Mouse (Mus musculus): ENCODE results near the gene Phc2. TPM values are rescaled to one million over a fixed set of nuclear protein-coding genes. Genes with fewer than 3 reads are reported as not detected.

Gene Phc2
- polyA plus RNA-seq, 1 experiment: 126 TPM

DNA sequence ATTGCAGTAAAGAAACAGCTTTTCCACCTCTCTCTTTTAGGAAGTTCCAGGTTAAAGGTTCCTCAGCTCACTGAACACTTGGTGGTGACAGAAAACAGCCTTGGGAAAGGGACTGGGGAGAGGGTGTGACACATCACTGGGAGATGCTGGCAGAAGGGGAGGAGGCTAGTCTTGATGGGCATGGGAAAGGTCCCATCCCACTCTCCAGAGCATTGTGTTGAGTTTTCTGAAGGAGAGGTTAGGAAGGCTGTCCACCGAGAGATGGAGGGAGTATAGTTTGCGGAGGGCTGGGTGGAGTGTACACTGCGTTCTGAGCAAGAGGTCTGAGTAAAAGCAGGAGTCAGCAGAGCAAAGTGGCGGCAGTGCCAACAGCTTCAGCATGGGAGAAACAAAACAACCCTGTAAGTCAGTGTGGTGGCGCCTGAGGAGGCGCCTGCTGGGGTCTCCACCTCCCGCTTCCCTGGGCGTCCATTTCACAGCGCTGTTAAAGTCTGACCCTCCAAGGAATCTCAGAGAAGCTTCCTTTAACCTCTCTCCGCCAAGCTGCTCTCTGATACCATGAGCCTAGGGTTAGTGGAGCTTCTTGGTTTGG is 88.0 kb downstream of the Phc2 start:
- DNase-seq: no peak
- TF ChIP-seq POLR2A (IDR thresholded peaks at IDR 0.05; ENCODE audit: borderline replicate concordance, extremely low read depth, low read depth, low read length) (no peak), CTCF (IDR thresholded peaks at IDR 0.05; ENCODE audit: insufficient read depth, low read length) (no peak)
- 57% methylated on average over 10 of the region's 10 CpGs for WGBS
- Histone ChIP-seq H3K4me3 (replicated peaks; ENCODE audit: extremely low read depth, low read depth, low read length) (no peak overlapping the region), H3K4me1 (ENCODE audit: control insufficient read depth, insufficient read depth, low read length) (peaks cover 15% of the 10 kb centered on the region)

DNA sequence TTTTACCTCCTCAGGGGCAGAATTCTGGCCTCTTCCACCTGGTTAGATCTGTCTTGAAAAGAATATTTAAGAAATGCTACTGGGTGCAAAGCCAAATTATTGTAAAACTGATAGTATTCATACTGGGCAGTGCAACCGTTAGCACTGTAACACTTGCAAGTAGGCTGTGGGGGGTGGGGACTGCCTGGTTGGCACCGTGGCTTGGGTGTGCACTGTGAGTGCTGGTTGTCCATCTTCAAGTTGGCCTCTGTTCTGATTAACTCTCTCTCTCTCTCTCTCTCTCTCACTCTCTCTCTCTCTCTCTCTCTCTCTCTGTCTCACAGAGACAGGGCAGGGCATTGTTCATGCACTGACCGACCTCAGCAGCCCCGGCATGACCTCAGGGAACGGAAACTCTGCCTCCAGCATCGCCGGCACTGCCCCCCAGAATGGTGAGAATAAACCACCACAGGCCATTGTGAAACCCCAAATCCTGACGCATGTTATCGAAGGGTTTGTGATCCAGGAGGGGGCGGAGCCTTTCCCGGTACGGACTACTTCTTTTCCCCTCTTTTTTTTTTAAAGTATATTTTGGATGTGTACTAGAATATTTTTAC is 88.6 kb downstream of the Phc2 start:
- H3K4me1 ChIP-seq (ENCODE audit: control insufficient read depth, insufficient read depth, low read length): peaks cover 11% of the 10 kb centered on the region; the same call in 1 of the 2 replicates
- DNase-seq: no peak
- TF ChIP-seq CTCF (IDR thresholded peaks at IDR 0.05; ENCODE audit: insufficient read depth, low read length) (no peak), POLR2A (IDR thresholded peaks at IDR 0.05; ENCODE audit: borderline replicate concordance, extremely low read depth, low read depth, low read length) (no peak)
- no peak overlapping the region for H3K4me3 ChIP-seq (replicated peaks; ENCODE audit: extremely low read depth, low read depth, low read length)
- WGBS: 42% methylated on average over 12 of the region's 12 CpGs

DNA sequence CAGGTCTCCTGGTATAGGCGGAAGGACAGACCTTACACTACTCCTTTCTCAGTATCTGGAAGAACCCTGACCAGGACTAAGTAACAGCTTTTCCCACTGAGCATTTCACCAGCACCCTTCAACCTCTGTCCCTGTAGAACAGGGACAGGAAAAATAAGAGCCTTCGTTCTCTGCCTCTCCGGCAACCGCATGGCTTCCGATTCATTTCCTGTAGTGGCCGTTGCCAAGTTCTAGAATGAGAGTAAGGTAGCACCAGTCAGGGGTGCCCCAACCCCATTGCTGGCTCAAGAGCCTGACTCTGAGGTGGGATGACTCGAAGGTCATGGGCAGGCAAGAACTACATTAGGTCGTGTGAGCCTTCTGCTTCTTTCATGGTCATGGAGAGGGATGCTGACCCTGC is 90.7 kb downstream of the Phc2 start:
- H3K4me3 ChIP-seq (replicated peaks; ENCODE audit: extremely low read depth, low read depth, low read length): no peak overlapping the region
- TF ChIP-seq POLR2A (IDR thresholded peaks at IDR 0.05; ENCODE audit: borderline replicate concordance, extremely low read depth, low read depth, low read length) (no peak), CTCF (IDR thresholded peaks at IDR 0.05; ENCODE audit: insufficient read depth, low read length) (no peak)
- H3K4me1 ChIP-seq (ENCODE audit: control insufficient read depth, insufficient read depth, low read length): 0 out of 2 replicates have a peak, but pooled peaks cover 8% of the 10 kb centered on the region
- 65% methylated on average over 8 of the region's 8 CpGs for WGBS
- no peak for DNase-seq

DNA sequence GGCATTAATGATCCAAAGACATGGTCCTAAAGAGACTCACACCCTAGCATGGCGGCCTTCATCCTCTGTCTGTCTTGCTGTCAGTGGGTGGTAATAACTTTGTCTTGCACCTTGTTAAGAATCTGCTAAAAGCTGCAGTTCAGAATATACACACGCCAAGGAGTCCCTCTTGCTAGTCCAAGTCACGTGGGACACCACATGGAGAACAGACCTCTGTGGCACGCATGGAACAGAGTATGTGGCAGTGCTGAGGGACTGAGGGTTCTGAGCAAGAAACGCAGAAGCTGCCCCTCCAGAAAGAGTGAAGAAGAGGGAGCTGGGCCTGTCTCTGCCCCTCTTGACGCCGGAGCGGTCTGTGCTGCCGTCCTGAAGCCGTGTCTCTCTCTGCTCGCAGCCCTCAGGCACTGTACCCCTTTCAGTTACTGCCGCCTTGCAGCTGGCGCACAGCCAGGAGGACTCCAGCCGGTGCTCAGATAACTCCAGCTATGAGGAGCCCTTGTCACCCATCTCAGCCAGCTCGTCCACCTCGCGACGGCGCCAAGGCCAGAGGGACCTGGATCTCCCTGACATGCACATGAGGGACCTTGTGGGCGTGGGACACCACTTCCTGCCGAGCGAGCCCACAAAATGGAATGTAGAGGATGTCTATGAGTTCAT is 93.2 kb downstream of the Phc2 start:
- TF ChIP-seq CTCF (IDR thresholded peaks at IDR 0.05; ENCODE audit: insufficient read depth, low read length): no peak
- no peak for TF ChIP-seq POLR2A (IDR thresholded peaks at IDR 0.05; ENCODE audit: borderline replicate concordance, extremely low read depth, low read depth, low read length)
- WGBS: 68% methylated on average over 22 of the region's 22 CpGs
- Histone ChIP-seq H3K4me3 (replicated peaks; ENCODE audit: extremely low read depth, low read depth, low read length) (no peak overlapping the region), H3K4me1 (ENCODE audit: control insufficient read depth, insufficient read depth, low read length) (0 out of 2 replicates have a peak, but pooled peaks cover 4% of the 10 kb centered on the region)
- DNase-seq: no peak

DNA sequence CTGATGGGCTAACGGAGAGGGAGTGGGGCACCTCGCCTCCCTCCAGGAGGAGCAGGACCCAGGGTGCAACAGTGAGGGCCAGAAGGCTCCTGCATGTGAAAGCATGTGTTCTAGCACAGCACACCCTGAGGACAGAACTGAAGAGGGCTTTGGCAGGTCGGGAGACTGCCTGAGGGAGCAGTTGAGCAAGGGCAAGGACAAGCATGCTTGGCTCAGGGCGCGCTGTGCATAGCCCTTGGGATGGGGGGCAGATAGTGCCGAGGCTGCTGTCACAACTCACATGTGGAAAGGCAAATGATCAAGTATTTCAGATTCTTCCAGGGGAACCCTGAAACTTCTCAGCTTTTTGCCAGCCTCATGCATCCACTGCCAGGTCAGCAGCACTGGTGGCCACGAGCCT is 93.8 kb downstream of the Phc2 start:
- no peak for DNase-seq
- TF ChIP-seq CTCF (IDR thresholded peaks at IDR 0.05; ENCODE audit: insufficient read depth, low read length) (no peak), POLR2A (IDR thresholded peaks at IDR 0.05; ENCODE audit: borderline replicate concordance, extremely low read depth, low read depth, low read length) (no peak)
- 0 out of 2 replicates have a peak, but pooled peaks cover under 1% of the 10 kb centered on the region for H3K4me1 ChIP-seq (ENCODE audit: control insufficient read depth, insufficient read depth, low read length)
- no peak overlapping the region for H3K4me3 ChIP-seq (replicated peaks; ENCODE audit: extremely low read depth, low read depth, low read length)
- WGBS: 74% methylated on average over 7 of the region's 7 CpGs

DNA sequence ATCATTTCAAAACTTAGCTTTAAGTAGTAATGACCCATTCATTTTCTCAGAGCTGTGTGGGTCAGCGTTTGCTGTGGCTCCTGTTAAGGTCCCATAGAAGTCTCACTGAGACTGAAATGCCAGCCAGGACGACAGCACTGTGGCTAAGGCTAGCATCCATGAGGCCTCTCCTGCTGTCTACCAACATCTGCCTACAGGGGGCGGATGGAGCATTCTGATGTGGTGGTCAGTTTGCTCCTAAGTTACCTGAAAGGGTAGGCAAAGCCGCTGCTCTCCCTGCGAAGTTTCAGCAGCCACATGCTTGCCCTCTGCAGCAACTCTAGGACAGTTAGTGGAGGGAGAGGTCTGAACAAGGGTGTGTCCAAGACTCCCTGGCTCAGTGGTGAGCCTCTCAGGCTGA is 96.5 kb downstream of the Phc2 start:
- TF ChIP-seq POLR2A (IDR thresholded peaks at IDR 0.05; ENCODE audit: borderline replicate concordance, extremely low read depth, low read depth, low read length) (no peak), CTCF (IDR thresholded peaks at IDR 0.05; ENCODE audit: insufficient read depth, low read length) (peak; percentile 40; the same call in 1 of the 2 replicates)
- DNase-seq: no peak
- Histone ChIP-seq H3K4me3 (replicated peaks; ENCODE audit: extremely low read depth, low read depth, low read length) (no peak overlapping the region), H3K4me1 (ENCODE audit: control insufficient read depth, insufficient read depth, low read length) (no peaks in the 10 kb centered on the region)
- WGBS: 73% methylated on average over 5 of the region's 5 CpGs

DNA sequence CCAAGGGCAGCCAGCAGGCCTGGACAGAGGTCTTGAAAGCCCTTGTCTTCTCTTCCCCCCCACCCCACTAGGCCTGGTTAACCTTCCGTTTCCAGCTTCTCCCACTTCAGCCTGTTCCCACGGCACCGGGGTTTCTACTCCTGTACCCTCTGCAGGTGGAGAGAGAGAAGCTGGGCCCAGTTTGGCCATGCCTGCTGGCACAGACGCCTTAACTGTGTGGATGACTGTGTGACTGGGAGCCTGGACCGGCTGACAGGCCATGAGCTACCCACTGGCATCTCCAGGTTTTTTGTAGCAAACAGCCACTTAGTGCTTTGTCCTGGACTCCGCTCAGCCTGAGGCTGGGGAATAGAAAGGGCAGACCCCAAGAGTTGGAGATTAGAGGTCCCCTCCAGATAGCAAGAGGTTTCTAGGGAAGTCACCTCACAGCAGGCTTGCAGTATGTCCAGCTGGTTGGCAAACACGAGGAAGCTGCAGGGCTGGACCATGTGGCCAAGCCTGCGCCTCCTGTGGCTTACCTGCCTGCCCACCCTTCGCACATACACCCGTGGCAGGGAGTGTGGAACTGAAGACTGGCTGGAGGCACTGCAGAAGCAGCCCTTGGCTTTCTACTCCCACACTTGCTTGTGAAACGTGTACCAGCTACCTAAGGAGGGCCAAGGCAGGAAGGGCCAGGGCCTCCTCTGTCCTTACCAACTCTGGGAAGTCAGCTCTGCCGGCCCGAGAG is 97.7 kb downstream of the Phc2 start:
- 84% methylated on average over 13 of the region's 13 CpGs for WGBS
- no peak for TF ChIP-seq CTCF (IDR thresholded peaks at IDR 0.05; ENCODE audit: insufficient read depth, low read length)
- no peak for TF ChIP-seq POLR2A (IDR thresholded peaks at IDR 0.05; ENCODE audit: borderline replicate concordance, extremely low read depth, low read depth, low read length)
- no peak for DNase-seq
- Histone ChIP-seq H3K4me1 (ENCODE audit: control insufficient read depth, insufficient read depth, low read length) (no peaks in the 10 kb centered on the region), H3K4me3 (replicated peaks; ENCODE audit: extremely low read depth, low read depth, low read length) (no peak overlapping the region)

DNA sequence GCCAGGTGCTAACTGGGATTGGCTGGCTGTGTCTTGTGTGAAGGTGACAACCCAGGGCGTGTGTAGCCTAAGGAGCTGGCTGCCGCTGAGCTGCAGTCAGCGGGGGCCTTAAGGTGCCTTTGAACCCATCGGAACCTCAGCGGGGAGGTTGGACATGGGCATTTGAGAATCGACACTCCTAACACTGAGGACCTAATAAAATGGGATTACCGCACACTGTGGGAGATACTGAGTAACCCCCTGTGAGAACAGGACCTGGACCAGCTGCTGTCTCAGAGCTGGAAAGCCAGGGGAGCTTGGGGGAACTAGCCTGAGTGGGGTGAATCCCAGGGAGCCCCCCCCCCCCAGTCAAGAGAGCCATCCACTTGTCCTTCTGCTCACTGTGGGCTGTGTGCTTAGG is 99.1 kb downstream of the Phc2 start:
- TF ChIP-seq CTCF (IDR thresholded peaks at IDR 0.05; ENCODE audit: insufficient read depth, low read length): no peak
- TF ChIP-seq POLR2A (IDR thresholded peaks at IDR 0.05; ENCODE audit: borderline replicate concordance, extremely low read depth, low read depth, low read length): no peak

DNA sequence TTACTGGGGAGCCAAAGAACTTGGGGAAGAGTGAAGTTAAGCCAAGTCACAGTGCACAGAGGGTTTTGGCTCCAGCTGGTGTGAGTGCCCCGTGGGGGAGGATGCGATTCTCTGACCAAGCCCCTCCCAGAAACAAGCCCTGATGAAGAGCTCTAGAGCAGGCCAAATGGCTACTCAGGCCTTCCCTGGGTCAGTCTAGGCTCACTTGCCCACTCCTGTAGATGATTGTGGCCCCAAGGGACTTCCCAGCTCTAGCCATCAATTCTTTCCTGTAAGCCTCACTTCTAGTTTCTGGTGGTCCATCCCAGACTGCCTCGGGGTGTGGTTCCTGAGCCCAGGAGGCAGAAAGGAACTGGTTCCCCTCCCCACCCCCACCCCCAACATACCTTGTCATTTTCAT is 100.6 kb downstream of the Phc2 start, which contains the start of gene A3galt2:
A3galt2 (plus strand) TSS at position 301 of the 400 bp plus-strand sequence.
- WGBS: 42% methylated on average over 3 of the region's 3 CpGs
- Histone ChIP-seq H3K4me1 (ENCODE audit: control insufficient read depth, insufficient read depth, low read length) (no peaks in the 10 kb centered on the region), H3K4me3 (replicated peaks; ENCODE audit: extremely low read depth, low read depth, low read length) (no peak within 1 kb of the TSS)
- DNase-seq: no peak
- TF ChIP-seq POLR2A (IDR thresholded peaks at IDR 0.05; ENCODE audit: borderline replicate concordance, extremely low read depth, low read depth, low read length): no peak
- TF ChIP-seq CTCF (IDR thresholded peaks at IDR 0.05; ENCODE audit: insufficient read depth, low read length): no peak

More for the DNA sequence above, 99.1 kb downstream of the Phc2 start:
- H3K4me1 ChIP-seq (ENCODE audit: control insufficient read depth, insufficient read depth, low read length): no peaks in the 10 kb centered on the region
- DNase-seq: no peak
- no peak overlapping the region for H3K4me3 ChIP-seq (replicated peaks; ENCODE audit: extremely low read depth, low read depth, low read length)
- WGBS: 96% methylated on average over 7 of the region's 7 CpGs
